Mouse (Mus musculus) heart, adult 11 months (tissue): ENCODE results near the gene Fam184a.
"Not testable (repeated sequence)": the region's sequence is repeated elsewhere in the genome, so short reads cannot be mapped to it uniquely, and the experiment has no call there.

ENCODE experiments used
- DNase-seq: peaks from one replicate; pipeline ENCODE4 v3.0.0; 2022

The Fam184a gene

DNA sequence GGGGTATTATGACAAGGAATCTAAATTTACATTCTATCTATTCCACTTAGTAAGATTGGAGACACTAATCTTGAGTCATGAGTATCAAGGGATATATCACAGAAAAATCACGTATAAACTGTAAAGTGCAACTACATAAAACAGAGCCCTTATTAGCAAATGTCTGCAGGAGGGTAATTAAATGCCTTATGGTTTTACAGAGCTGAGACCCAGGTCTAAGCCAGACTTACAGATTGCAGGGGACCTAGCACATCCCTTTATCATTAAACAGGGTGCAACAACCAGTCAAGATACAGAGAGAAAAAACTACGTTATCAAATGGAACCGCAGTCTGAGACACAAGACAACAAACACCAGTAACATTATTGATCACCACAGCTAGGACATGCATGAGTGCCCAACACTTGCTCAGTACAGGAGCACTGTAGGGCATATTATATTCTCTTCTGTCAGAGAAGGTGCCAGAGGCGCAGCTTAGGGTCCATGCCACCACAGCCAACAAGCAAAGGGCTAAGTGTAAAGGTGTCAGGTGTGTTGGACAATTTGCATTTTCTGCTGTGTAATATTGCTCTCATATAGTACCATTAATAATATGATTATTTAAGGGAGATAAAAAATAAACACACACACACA lies 61.9 kb downstream of the Fam184a start:
- DNase-seq: no peak

DNA sequence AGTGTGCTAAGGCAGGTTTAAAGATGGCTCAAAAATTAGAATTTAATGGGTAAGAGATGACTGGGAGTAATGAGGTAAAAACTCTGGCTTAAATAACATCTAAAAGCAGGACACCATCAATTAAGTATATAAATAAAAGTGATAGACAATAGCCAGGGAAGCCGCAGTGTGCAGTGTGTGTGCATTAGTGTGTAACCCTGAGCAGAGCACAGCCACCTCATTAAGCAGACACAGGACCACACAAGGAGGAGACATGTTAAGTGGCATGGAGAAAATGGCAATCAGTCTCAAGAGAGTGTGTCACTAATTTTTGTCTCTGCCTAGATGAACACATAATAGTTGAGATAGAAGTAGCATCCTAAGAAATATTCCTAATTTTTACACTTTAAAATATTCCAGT lies 62.4 kb downstream of the Fam184a start:
- DNase-seq: no peak

DNA sequence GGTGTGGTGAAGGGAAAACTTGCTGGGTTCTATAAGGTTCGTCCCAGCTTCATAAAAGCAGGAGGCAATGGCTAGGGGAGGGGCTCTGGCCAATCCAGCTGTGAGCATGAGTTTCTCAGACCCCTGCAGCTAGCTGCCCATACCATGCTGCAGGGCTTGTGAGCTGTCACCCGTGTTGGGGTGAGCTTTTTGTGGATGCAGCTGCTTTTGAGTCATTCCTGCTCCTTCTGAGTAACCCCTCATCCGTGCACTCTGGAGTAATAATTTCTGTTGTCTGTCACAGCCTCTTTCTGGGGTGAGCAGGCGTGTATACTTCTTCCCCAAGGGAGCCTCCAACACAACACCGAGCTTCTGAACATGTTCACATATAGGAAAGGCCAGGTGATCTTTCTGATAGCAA lies 63.0 kb downstream of the Fam184a start:
- DNase-seq: no peak

DNA sequence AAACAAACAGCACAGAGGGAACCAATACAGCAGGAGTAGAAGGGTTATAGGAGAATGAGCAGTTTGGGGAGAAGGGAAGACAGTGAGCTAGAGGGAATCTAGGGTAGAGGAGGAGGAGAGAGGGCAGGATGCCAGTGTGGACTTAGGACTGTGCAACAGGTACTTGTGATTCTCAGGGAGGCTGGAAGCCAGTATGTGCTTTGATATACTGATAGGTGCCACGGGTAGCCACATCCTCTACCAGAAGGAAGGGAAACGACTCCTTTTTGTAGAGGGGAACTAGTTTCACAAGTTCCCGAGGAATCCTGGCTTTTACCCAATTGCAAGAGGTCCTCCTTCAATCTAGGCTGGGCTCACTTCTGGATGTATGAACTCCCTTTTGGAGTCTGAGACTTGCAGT lies 65.1 kb downstream of the Fam184a start:
- DNase-seq: no peak

DNA sequence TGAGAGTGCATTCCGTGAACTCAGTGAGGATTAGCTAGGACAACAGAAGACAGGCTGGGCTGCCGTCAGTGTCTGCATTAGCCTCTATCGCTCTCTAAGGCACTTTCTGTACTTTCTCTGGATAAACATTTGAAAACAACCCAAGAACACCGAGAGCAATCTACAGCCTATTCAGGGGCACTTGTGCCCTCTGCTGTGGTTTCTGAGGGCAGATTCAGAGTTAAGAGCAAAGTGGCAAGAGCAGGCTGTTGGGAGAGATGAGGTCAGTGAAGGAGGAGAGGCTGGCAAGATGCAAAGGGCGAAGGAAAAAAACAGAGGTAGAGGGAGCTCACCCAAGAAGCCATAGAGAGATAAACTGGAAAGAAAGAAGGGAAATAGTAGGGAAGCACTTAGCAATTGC lies 67.7 kb downstream of the Fam184a start:
- DNase-seq: no peak

DNA sequence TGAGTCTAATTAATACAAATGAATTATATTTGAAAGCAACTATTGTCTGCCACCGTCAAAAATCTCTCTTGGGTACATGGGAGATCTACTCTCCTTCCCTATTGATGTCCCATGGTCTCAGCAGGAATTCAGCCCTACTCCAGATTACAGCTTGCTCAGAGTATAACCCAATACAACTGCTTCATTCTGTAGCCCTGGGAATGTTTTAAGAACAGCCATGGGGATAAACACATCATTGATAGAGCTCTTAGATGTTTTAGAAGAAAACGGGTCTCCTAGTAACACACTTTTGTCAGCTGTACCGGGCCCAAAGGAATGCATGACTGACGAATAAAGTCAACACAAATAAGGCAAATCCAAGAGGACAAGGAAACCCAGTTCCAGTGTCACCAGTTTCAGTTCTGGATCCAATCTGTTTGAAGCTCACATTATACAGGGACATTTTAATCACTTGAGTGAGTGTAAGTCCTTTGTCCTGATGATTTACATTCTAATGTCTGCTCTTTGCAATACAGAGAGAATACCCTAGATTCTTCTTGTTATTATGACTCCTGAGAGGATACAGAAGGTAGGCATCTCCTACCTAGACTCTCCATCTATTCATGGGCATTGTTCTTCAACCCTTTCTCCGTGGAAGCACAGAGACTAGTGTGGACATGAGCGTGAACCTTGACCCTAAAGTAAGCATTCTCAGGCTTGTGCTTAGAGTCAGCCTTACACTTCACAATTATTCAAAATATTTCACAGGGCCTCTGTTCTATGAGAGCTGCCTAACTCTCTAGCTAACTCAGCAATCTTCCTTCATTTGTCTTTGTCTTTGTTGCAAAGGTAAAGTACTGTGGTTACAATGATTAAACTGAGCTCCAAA lies 71.0 kb downstream of the Fam184a start:
- no peak for DNase-seq

DNA sequence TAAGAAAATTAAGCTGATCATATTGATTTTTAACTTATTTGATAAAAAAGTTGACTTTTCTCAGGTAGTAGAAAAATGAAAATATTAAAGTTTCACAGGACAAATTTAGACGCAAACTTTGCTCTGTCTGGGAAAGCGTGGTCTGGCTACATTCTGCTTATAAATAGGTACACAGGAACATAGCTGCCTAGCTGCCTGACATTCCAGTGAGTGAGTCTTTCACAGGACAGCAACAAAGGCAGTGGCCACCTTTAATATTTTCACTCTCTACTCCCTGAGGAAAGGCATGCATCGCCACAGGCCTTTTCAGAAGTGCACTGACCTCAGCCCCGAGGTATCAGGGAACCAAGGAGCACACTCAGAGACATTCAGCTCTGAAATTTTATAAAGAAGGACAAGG lies 89.1 kb downstream of the Fam184a start:
- DNase-seq: no peak

DNA sequence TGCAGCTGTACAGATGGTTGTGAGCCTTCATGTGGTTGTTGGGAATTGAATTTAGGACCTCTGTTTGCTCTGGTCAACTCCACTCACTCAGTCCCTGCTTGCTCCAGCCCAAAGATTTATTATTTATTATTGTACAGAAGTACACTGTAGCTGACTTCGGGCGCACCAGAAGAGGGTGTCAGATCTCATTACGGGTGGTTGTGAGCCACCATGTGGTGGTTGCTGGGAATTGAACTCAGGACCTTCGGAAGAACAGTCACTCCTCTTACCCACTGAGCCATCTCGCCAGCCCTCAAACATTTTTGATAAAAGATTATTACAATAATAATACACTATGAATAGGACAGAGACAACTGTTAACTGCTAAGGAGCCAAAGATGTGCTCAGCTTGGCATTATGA lies 96.7 kb downstream of the Fam184a start:
- not testable (repeated sequence) for DNase-seq

DNA sequence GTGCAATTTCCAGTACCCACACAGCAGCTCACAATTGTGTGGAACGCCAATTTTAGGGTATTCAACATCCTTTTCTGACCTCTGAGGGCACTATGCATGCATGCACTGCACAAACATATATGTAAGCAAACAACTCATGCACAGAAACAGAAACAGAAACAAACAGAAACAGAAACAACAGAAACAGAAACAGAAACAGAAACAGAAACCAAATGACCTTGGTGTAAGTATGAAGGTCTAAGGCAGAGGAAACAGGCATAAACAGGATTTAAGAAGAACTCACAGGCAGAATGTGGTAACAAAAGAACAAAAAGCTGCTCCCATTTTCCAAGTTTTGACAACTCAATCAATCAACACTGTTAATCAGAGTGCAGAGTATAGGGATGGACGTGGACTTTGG lies 100.2 kb downstream of the Fam184a start:
- DNase-seq: no peak

DNA sequence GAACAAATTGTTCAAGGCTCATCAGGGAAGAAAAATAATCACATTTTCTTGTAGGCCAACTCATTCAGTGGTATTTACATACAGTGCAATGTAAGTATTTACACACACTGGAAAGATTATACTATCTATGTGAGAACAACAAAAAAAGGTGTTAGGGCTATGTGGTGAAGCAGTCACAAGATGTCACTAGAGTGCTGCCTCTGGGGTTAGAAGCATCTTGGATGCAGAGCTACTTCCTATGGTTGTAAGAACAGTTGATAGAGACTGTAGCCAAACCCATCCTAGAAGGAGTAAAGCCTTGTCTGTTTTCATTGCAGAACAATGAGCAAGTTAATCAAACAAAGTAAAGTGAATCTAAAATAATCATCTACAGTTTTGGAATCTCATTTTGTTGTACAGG lies 109.4 kb downstream of the Fam184a start:
- DNase-seq: no peak

DNA sequence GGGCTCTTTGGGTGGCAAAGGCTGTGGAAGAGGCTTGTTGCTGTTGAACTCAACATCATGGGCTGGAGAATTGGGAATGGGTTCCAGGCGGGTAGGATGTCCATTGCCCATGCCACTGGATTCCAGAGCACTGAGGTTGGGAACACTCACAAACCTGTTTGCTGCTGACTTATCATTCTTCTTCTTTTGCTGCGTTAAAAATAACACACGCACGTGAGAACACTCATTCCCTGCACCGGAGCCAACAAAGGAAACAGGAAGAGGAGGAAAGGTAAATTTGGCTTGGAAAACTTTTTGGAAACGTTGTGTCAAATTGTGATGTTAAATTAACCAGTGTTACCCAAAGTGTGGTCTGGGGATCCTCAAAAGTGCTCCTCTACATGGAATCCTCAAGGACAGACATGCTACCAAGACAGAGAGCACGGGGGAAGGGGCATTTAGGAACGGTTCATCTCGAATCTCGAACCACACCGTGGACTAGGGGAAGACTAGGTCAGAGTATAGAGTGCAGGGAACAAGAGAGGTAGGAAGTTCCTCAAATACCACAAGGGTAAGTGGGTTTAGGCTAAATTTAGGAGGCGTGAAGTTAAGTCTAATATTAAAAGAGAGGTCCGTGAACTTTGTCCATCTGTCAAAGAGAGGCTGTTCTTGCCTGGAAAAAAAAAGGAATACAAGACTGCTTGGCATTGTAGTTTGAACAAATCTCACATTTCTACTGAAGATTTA lies 115.5 kb downstream of the Fam184a start:
- peak; percentile 74 for DNase-seq

DNA sequence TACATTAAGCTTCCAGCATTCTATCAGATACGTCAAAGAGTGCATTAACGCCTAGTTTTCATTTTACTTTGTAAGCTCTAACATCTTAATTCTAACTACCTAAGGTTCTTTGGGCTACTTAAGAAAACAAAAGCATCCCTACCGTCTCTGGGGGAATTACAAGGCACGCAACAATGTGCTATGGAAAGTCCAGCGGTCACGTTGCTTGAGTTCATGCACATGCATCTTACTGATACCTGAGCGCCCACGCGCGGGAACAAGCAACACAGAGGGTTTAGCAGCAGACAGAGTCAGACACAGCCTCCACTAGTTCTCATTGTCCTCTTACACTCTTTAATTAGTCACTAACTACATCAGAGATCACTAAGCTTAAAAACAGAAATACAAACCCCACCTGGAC lies 116.8 kb downstream of the Fam184a start:
- DNase-seq: peak; percentile 72

DNA sequence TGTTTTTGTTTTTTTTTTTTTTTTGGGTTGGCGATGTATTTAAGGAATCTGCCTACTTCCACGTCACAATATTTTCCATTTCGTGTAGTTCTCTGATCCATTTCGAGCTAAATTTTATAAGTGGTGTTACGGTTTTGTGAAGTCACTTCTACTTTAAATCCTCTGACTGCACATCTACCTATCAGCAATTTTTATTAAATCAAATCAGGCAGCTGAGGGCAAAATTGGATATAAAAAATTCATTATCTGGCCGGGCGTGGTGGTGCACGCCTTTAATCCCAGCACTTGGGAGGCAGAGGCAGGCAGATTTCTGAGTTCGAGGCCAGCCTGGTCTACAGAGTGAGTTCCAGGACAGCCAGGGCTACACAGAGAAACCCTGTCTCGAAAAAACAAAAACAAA lies 120.6 kb downstream of the Fam184a start, which contains the start of gene Mcm9:
TSS of gene Mcm9 (minus strand) at position 101 of the 400 bp plus-strand sequence.
- peak; percentile 85 for DNase-seq

DNA sequence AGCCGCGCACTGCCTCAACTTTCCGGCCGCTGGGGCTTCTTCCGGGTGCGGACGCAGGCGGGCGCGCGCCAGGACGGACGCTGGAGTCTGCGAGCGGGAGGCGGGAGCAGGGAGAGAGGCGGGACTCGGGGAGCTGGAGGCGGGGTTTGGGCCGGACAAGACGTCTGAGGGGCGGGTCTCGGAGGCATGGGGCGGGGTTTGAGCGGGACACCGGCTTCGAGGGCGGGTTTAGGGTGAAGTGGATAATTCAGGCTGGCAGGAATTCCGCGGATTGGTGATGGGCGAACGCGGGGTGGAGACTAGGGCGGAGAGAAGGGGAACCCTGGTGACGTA lies 121.0 kb downstream of the Fam184a start:
- peak; percentile 100 for DNase-seq

DNA sequence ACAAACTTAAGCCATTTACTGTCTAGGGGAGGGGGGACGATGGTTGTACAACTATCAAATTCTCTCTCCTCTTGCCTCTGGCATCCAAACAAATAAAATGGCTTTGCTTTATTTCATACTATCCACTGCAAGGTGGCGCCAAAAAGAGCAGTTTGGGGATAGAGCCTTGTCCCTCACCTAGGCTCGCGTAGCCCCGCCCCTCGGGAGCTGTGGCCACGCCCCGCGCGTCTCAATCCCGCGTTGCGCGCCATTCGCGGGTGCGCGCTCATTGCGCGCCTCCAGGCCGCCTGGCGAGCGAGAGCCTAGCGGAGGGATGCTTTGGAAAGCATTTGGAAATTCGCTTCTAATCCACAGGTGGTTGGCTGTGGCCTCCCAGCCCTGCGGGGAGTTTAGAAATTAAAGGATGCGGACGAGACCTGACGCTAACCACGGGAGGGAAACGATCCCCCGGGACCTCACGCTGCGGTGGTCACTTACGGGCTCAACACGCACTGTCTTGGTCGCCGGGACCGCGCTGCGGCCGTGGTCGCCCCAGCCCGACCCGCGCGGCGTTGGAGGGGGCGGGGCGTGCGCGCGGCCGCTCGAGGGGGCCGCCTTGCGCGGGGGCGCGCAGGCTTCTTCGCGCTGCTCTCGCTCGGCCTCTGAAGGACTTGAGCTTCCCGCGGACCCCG lies 121.5 kb downstream of the Fam184a start:
- peak; percentile 99 for DNase-seq

DNA sequence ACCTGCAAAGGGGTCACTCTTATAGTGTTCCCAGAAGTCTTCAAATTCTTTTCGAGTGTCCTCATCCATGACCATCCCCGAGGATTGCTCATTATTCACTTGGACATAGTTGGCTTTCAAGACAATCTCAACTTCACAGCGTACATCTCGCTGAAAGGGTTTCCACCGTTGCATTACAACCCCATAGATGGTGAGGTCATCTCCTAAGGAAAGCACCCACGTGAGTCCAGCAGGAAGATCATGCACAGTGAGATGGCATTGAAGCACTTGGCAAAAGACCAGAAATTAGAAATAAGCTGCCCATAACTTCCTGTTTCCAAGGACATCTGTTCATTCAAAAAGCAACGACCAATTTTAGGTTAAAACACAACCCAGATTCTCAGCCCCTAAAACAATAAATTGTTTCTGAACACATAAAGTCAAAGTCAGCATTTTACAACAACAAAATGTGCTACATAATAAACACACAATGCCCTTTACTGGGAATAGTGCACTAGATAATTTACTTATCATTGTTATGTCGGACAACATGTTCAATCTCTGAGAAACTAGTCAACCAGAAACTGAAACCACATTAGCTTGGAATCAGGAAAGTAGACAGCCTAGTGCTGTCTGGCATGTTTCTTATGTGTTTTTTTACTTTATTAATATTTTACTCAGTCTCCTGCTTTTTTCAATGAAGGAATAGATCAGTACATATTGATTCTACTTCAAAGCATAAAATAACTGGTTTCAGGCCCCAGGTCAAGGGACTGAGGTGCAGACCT lies 134.9 kb downstream of the Fam184a start:
- DNase-seq: peak; percentile 91

DNA sequence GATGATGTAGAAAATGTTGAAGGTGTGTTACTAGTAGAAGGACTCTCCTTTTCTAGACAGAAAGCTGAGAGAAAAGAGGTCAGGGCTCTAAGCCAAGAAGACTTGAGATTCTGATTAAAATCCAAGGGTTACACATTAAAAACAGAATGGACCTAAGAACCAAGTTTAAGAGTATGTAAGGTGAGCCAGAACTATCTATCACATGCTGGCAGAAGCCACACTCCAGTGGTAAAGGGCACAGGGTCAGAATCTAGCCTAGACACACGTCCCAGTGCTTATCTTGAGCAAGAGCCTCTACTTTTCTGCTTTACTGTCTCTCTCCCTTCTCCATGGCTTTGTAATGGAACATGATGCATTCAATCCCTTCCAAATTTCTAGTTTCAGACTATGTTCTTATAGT lies 137.0 kb downstream of the Fam184a start:
- no peak for DNase-seq

DNA sequence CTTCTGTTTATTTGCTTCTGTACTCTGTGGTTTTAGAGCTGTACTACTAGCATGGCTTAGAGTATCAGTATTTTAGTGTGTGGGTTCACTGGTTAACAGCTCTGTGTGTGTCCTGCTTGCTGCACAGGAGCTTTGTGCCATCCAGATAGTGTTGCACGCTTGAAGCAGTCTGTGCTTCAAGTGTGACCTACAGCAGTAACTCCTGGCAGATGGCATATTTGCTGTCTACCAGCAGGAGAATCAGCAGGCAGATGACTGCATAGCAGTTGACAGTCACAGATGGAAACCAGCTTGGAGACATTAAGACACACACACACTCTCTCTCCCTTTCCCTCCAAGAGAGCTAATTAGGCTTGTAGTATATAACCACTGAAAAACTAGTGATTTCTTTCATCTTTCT lies 138.8 kb downstream of the Fam184a start:
- no peak for DNase-seq

DNA sequence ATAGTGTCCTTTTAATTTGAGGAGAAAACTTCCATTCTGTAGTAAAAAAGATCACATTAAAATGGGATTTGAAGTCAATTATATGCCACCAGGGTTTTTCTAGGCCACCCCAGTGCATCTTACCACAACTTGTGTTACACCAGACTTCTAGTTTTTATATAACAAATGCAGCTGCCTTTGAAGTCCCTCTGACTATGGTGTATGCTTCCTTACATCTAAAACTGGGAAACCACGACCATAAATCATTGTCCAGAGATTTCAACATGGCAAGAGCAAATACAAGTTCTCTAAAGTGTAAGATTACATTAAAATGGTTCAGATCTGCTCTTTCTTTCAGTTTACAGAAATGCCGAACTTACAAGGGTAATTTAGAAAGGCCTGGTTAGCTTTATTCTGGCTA lies 142.6 kb downstream of the Fam184a start:
- no peak for DNase-seq

DNA sequence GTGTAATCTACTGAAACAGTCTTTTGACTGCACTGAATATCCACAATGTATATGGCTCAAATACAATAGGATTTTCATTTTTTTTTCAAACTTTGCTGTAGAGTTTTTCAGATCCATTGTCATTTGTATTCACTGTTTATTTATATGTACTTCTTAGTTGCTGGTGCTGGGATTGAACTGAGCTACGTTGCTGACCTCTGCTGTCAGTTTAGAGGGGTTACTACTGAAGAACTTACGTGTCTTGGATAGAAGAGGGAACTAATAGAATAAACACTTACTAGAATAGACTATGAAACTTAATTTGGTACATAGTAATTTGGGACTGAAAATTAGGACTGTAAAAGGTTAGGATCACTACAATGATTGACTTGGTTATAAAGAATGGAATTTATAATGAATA lies 145.6 kb downstream of the Fam184a start:
- DNase-seq: no peak

DNA sequence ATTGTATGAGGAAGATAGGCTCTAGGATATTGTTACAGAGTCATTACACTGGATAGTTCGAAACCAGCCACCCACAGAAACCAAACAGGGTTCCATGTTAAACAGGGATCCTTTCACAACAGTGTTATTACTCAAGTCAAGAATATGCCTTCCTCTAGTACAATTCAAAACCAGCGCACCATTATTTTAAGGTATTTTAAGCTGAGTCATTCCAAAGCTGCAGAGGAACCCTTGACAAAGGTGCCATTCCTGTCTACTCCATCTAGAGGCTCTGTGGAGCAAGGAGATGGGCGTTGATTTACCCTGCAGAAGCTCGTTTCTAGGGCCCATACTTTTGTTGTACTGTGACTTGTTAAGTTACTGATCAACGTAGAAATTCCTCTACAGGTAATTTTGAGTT lies 152.1 kb downstream of the Fam184a start:
- DNase-seq: no peak

DNA sequence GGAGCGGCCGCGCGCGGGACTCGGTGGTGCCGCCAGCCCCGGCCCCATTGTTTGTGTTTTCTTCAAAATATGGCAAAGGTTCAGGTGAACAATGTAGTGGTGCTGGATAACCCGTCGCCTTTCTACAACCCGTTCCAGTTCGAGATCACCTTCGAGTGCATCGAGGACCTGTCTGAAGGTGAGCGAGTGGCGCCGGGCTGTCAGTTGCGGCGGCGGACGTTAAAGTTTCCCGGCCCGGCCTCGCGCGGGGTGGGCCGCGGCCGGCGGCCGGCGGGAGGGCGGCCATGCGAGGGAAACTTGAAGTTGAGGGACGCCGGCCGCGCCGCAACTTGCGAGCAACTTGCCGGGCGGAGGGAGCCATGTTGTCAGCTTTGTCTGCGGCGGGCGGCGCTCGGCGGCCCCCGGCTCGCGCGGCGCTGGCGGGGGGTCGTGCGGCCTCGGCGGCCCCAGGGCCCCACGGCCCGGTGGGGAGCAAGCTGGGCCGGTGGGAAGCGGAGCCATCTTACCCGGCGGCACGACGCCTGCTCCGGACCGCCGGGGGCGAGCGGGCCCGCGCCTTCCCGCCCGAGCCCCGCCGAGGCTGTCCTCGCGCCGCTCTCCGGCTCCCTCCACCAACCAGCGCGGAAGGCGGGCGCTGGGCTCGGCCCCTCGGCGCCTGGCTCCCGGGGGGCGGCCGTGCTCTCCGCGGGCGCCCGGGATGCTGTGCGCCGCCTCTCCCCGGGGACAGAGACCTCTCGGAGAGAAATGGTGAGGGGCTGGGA lies 153.6 kb downstream of the Fam184a start:
- DNase-seq: peak; percentile 93
